Mouse (Mus musculus) thymus, adult 2 months (tissue): ENCODE measurements around the gene Fras1. TPM values are rescaled to one million over a fixed set of nuclear protein-coding genes. Genes with fewer than 3 reads are reported as not detected.

Experiments
- DNase-seq: peaks from one replicate; pipeline ENCODE4 v3.0.0; 2021
- H3K27ac ChIP-seq: fragments of 200-500 bp; 2 replicates; pipeline ENCODE4 v1.5.1; 2012; ENCODE audit warnings: low read length, control low read depth; ENCODE audit not compliant: control insufficient read depth, insufficient read depth
- H3K27me3 ChIP-seq: fragments of 200-500 bp; 2 replicates; pipeline ENCODE4 v1.6.1; 2012; ENCODE audit warnings: mild to moderate bottlenecking, low read length, moderate library complexity, mixed read lengths; ENCODE audit not compliant: control insufficient read depth, insufficient read depth
- H3K36me3 ChIP-seq: fragments of 200-500 bp; 2 replicates; pipeline ENCODE4 v1.6.1; 2012; ENCODE audit warnings: mild to moderate bottlenecking, low read length, moderate library complexity; ENCODE audit not compliant: control insufficient read depth, insufficient read depth
- H3K4me1 ChIP-seq: fragments of 200-500 bp; replicated peaks from 2 replicates; pipeline ENCODE4 v1.6.1; 2012; ENCODE audit warnings: low read length; ENCODE audit not compliant: control insufficient read depth, insufficient read depth
- H3K4me3 ChIP-seq: fragments of 200-500 bp; 2 replicates; pipeline ENCODE4 v1.5.1; 2012; ENCODE audit warnings: mild to moderate bottlenecking, low read length, control low read depth, moderate library complexity; ENCODE audit not compliant: control insufficient read depth, insufficient read depth
- CTCF ChIP-seq: fragments of 200-500 bp; IDR thresholded peaks from 2 replicates; pipeline ENCODE4 v1.5.1; 2012; ENCODE audit warnings: mild to moderate bottlenecking, control low read depth, low read length, moderate library complexity, borderline replicate concordance; ENCODE audit not compliant: control insufficient read depth, poor library complexity, insufficient read depth; ENCODE audit errors: extremely low read depth
- POLR2A ChIP-seq: fragments of 200-500 bp; IDR thresholded peaks from 2 replicates; pipeline ENCODE4 v1.6.1; 2012; ENCODE audit warnings: mild to moderate bottlenecking, low read length, control low read depth, moderate library complexity; ENCODE audit not compliant: control insufficient read depth, poor library complexity, insufficient read depth; ENCODE audit errors: extremely low read depth
- WGBS: fragments of 180-500 bp; shearing (Covaris S2); methylation state at CpG from one replicate; pipeline ENCODE4 v1.1.7; 2018; 5-methylcytosine and 5-hydroxymethylcytosine counted together
- polyA plus RNA-seq: library from polyadenylated mRNA; depleted of rRNA; stranded (reverse); fragments of >200 nt; gene quantifications from 2 replicates; pipeline ENCODE4 v1.2.3, GENCODE M21; 2012

The Fras1 gene
- polyA plus RNA-seq, 1 experiment, result 0.69 TPM

- DNase-seq, result no peak
- Histone ChIP-seq H3K4me3 (no peak overlapping the region), H3K27ac (no peak overlapping the region), H3K36me3 (no peaks in the 10 kb centered on the region), H3K27me3 (no peaks in the 10 kb centered on the region), H3K4me1 (no peaks in the 10 kb centered on the region)
- TF ChIP-seq CTCF, result no peak
- TF ChIP-seq POLR2A, result no peak
- WGBS, result 86% methylated on average over 4 of the region's 4 CpGs
These were observed 128.0 kb downstream of the Fras1 start for GRCm38 (mm10) chr5:96501783-96502182.

- no peak for TF ChIP-seq POLR2A
- TF ChIP-seq CTCF, result no peak
- no peaks in the 10 kb centered on the region for H3K4me1 ChIP-seq
- H3K27ac ChIP-seq, result no peak overlapping the region
- DNase-seq, result no peak
- no peak overlapping the region for H3K4me3 ChIP-seq
- H3K27me3 ChIP-seq, result no peaks in the 10 kb centered on the region
- 86% methylated on average over 1 of the region's 1 CpGs for WGBS
- H3K36me3 ChIP-seq, result no peaks in the 10 kb centered on the region
These were observed 128.6 kb downstream of the Fras1 start for GRCm38 (mm10) chr5:96502400-96502799.

- no peak for DNase-seq
- TF ChIP-seq CTCF (no peak), POLR2A (no peak)
- H3K36me3 ChIP-seq, result no peaks in the 10 kb centered on the region
- H3K4me3 ChIP-seq, result no peak overlapping the region
- H3K4me1 ChIP-seq, result no peaks in the 10 kb centered on the region
- H3K27ac ChIP-seq, result no peak overlapping the region
- 89% methylated on average over 5 of the region's 5 CpGs for WGBS
- H3K27me3 ChIP-seq, result no peaks in the 10 kb centered on the region
These were observed 137.2 kb downstream of the Fras1 start for GRCm38 (mm10) chr5:96511005-96511404.

GRCm38 (mm10) chr5:96513327-96513726 lies 139.6 kb downstream of the Fras1 start:
- DNase-seq, result no peak
- Histone ChIP-seq H3K27ac (no peak overlapping the region), H3K4me1 (no peaks in the 10 kb centered on the region), H3K36me3 (no peaks in the 10 kb centered on the region), H3K4me3 (no peak overlapping the region), H3K27me3 (no peaks in the 10 kb centered on the region)
- no peak for TF ChIP-seq POLR2A
- TF ChIP-seq CTCF, result no peak
- 77% methylated on average over 4 of the region's 4 CpGs for WGBS

- Histone ChIP-seq H3K27ac (no peak overlapping the region), H3K4me1 (no peaks in the 10 kb centered on the region), H3K4me3 (no peak overlapping the region), H3K36me3 (no peaks in the 10 kb centered on the region), H3K27me3 (no peaks in the 10 kb centered on the region)
- 87% methylated on average over 3 of the region's 3 CpGs for WGBS
- no peak for DNase-seq
- TF ChIP-seq POLR2A, result no peak
- TF ChIP-seq CTCF, result no peak
These were observed 142.1 kb downstream of the Fras1 start for GRCm38 (mm10) chr5:96515860-96516311.

- TF ChIP-seq POLR2A, result no peak
- Histone ChIP-seq H3K27ac (no peak overlapping the region), H3K27me3 (no peaks in the 10 kb centered on the region), H3K4me1 (no peaks in the 10 kb centered on the region), H3K36me3 (no peaks in the 10 kb centered on the region), H3K4me3 (no peak overlapping the region)
- WGBS, result 81% methylated on average over 6 of the region's 6 CpGs
- DNase-seq, result no peak
These were observed 142.6 kb downstream of the Fras1 start for GRCm38 (mm10) chr5:96516329-96516728.

- no peaks in the 10 kb centered on the region for H3K4me1 ChIP-seq
- no peaks in the 10 kb centered on the region for H3K27me3 ChIP-seq
- DNase-seq, result no peak
- H3K4me3 ChIP-seq, result no peak overlapping the region
- WGBS, result 95% methylated on average over 9 of the region's 9 CpGs
- H3K27ac ChIP-seq, result no peak overlapping the region
- TF ChIP-seq POLR2A (no peak), CTCF (no peak)
- no peaks in the 10 kb centered on the region for H3K36me3 ChIP-seq
These were observed 147.8 kb downstream of the Fras1 start for GRCm38 (mm10) chr5:96521541-96521940.
